Mouse (Mus musculus) adrenal gland, postnatal 25 days (tissue): Measurements from ENCODE around the gene Olfr722. TPM values are rescaled to one million over a fixed set of nuclear protein-coding genes. Genes with fewer than 3 reads are reported as not detected.
"Not testable (repeated sequence)": the region's sequence is repeated elsewhere in the genome, so short reads cannot be mapped to it uniquely, and the experiment has no call there.

Experiments used
- DNase-seq: peaks from one replicate; pipeline ENCODE4 v3.0.0; 2021; ENCODE audit warnings: mixed read lengths
- long read RNA-seq: library from polyadenylated mRNA; stranded (forward); transcript quantifications from one replicate; pipeline ENCODE4 v2.0.0, GENCODE M21; 2021
- total RNA-seq: library from RNA; stranded (reverse); gene quantifications from 2 replicates; pipeline ENCODE4 v1.2.3, GENCODE M21; 2021

Olfr722 gene
- not detected in 2 replicates for total RNA-seq
- long read RNA-seq, result 0 reads

- DNase-seq, result no peak
Observed at GRCm38 (mm10) chr14:49901899-49902298, at the start of gene Olfr722. TSS of gene Olfr722 (minus strand) at chr14:49901999.

GRCm38 (mm10) chr14:49931687-49932086, 29.9 kb upstream of the Olfr722 start, which contains the start of gene Olfr723:
TSS of gene Olfr723 (minus strand) at chr14:49931787.
- not testable (repeated sequence) for DNase-seq

- DNase-seq, result no peak
Observed at GRCm38 (mm10) chr14:49860387-49860786, 41.4 kb downstream of the Olfr722 start.

Other genes with a start within 250 kb of the Olfr722 start
- gene Armh4, start 118.6 kb downstream of the Olfr722 start, total RNA-seq, result 0.86 and 0.97 TPM in 2 replicates
- not detected in 2 replicates for gene Olfr723, start 29.8 kb upstream of the Olfr722 start, total RNA-seq
- gene Olfr724, start 61.3 kb upstream of the Olfr722 start, total RNA-seq, result not detected in 2 replicates
- gene Olfr725, start 138.4 kb upstream of the Olfr722 start, total RNA-seq, result not detected in 2 replicates
- not detected in 2 replicates for gene Olfr726, start 189.0 kb upstream of the Olfr722 start, total RNA-seq
- gene Olfr727, start 221.2 kb upstream of the Olfr722 start, total RNA-seq, result not detected in 2 replicates
- gene Olfr728, start 240.7 kb upstream of the Olfr722 start, total RNA-seq, result not detected in 2 replicates